Mouse (Mus musculus) testis, adult 10 weeks (tissue): ENCODE data around the gene Lysmd4. TPM values are rescaled to one million over a fixed set of nuclear protein-coding genes. Genes with fewer than 3 reads are reported as not detected.

Experiments
- polyA plus RNA-seq: library from polyadenylated mRNA; stranded (reverse); fragments of 350-450 nt; fragmentation: Illumina TruSeq; extraction: RNeasy Lipid Tissue Mini Kit (QIAGEN cat#74804); gene quantifications from one replicate; pipeline ENCODE4 v1.2.3, GENCODE M21; 2014; ENCODE audit warnings: low read depth, low replicate concordance

Gene Lysmd4
- 13.8 TPM for polyA plus RNA-seq

DNA sequence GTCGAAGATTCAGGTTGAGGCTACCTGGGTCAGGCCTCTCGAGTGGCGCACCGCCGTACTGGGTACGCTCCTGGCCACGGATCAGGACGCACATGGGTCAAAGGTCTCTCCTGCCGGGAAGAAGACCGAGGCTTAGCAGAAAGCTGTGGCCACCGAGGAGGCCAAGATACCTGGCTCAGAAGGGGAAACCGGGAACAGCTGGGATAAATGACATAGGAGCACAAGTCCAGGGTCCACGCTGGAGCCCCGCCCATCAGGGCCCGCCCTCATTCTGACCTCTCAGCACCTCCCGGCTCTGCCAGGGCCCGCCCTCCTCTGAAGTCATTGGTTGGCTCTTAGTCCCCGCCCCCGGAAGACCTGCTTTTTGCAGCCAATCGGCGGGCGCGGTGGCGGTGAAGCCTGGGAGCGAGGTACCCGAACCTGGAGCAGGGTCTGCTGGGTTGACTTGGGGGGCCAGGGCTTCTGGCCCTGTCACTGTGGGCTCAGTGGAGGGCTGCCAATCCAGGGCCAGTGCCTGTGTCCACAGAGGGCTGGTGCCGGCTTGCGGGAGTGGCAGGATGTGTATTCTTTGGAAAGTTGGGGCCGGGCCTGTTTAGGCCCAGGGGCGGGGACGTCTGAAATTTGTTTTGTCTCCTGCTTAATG lies at the start of gene Lysmd4:
Gene Lysmd4 (plus strand): TSS at position 325 of the 643 bp plus-strand sequence.

Other genes starting within 250 kb of the Lysmd4 start
- gene Mef2a, start 150.3 kb downstream of the Lysmd4 start, polyA plus RNA-seq, result 63.5 TPM